Mouse (Mus musculus): ENCODE results near the gene Fgfr2. TPM values are rescaled to one million over a fixed set of nuclear protein-coding genes. Genes with fewer than 3 reads are reported as not detected.
"Not testable (repeated sequence)": the region's sequence is repeated elsewhere in the genome, so short reads cannot be mapped to it uniquely, and the experiment has no call there.

Fgfr2 gene
- polyA plus RNA-seq, 1 experiment, result 59.9 TPM

- TF ChIP-seq POLR2A (IDR thresholded peaks at IDR 0.05; ENCODE audit: low read depth, low read length) (no peak), CTCF (IDR thresholded peaks at IDR 0.05; ENCODE audit: borderline replicate concordance, insufficient read depth, low read length) (peak; percentile 88)
- Histone ChIP-seq H3K27ac (ENCODE audit: insufficient read depth, low read length) (no peak overlapping the region), H3K4me3 (ENCODE audit: insufficient read depth, low read length) (no peak overlapping the region), H3K4me1 (ENCODE audit: control insufficient read depth, insufficient read depth, low read length) (no peaks in the 10 kb centered on the region)
These were observed 2589.6 kb downstream of the Fgfr2 start for GRCm38 (mm10) chr7:130533316-130534260.

- H3K4me3 ChIP-seq (ENCODE audit: insufficient read depth, low read length); H3K27ac ChIP-seq (ENCODE audit: insufficient read depth, low read length); H3K4me1 ChIP-seq (ENCODE audit: control insufficient read depth, insufficient read depth, low read length): not testable (repeated sequence)
These were observed 2592.0 kb downstream of the Fgfr2 start for GRCm38 (mm10) chr7:130531138-130531537.

GRCm38 (mm10) chr7:130527306-130527705 is 2595.8 kb downstream of the Fgfr2 start:
- H3K27ac ChIP-seq (ENCODE audit: insufficient read depth, low read length), result no peak overlapping the region
- TF ChIP-seq CTCF (IDR thresholded peaks at IDR 0.05; ENCODE audit: borderline replicate concordance, insufficient read depth, low read length) (no peak), POLR2A (IDR thresholded peaks at IDR 0.05; ENCODE audit: low read depth, low read length) (no peak)
- H3K4me1 ChIP-seq (ENCODE audit: control insufficient read depth, insufficient read depth, low read length), result no peaks in the 10 kb centered on the region
- H3K4me3 ChIP-seq (ENCODE audit: insufficient read depth, low read length), result no peak overlapping the region

GRCm38 (mm10) chr7:130523451-130523850 is 2599.7 kb downstream of the Fgfr2 start:
- Histone ChIP-seq H3K27ac (ENCODE audit: insufficient read depth, low read length) (no peak overlapping the region), H3K4me3 (ENCODE audit: insufficient read depth, low read length) (no peak overlapping the region), H3K4me1 (ENCODE audit: control insufficient read depth, insufficient read depth, low read length) (0 out of 2 replicates have a peak, but pooled peaks cover 2% of the 10 kb centered on the region)
- TF ChIP-seq POLR2A (IDR thresholded peaks at IDR 0.05; ENCODE audit: low read depth, low read length) (no peak), CTCF (IDR thresholded peaks at IDR 0.05; ENCODE audit: borderline replicate concordance, insufficient read depth, low read length) (no peak)

GRCm38 (mm10) chr7:130520812-130521422 is 2602.2 kb downstream of the Fgfr2 start:
- TF ChIP-seq CTCF (IDR thresholded peaks at IDR 0.05; ENCODE audit: borderline replicate concordance, insufficient read depth, low read length) (no peak), POLR2A (IDR thresholded peaks at IDR 0.05; ENCODE audit: low read depth, low read length) (no peak)
- no peak overlapping the region for H3K4me3 ChIP-seq (ENCODE audit: insufficient read depth, low read length)
- H3K4me1 ChIP-seq (ENCODE audit: control insufficient read depth, insufficient read depth, low read length), result peaks cover 4% of the 10 kb centered on the region
- no peak overlapping the region for H3K27ac ChIP-seq (ENCODE audit: insufficient read depth, low read length)

GRCm38 (mm10) chr7:130520049-130520425 is 2603.1 kb downstream of the Fgfr2 start, which contains the start of gene Ate1:
Gene Ate1, minus strand, starts transcription at chr7:130520369.
- Histone ChIP-seq H3K27ac (ENCODE audit: insufficient read depth, low read length) (peak within 1 kb of the TSS; percentile 87), H3K4me1 (ENCODE audit: control insufficient read depth, insufficient read depth, low read length) (peaks cover 4% of the 10 kb centered on the region), H3K4me3 (ENCODE audit: insufficient read depth, low read length) (peak within 1 kb of the TSS; percentile 78)
- no peak for TF ChIP-seq POLR2A (IDR thresholded peaks at IDR 0.05; ENCODE audit: low read depth, low read length)
- TF ChIP-seq CTCF (IDR thresholded peaks at IDR 0.05; ENCODE audit: borderline replicate concordance, insufficient read depth, low read length), result no peak

GRCm38 (mm10) chr7:130519096-130520048 is 2603.8 kb downstream of the Fgfr2 start:
- H3K4me1 ChIP-seq (ENCODE audit: control insufficient read depth, insufficient read depth, low read length), result peaks cover 4% of the 10 kb centered on the region
- H3K4me3 ChIP-seq (ENCODE audit: insufficient read depth, low read length), result peak overlapping the region; percentile 78

GRCm38 (mm10) chr7:130518213-130519095 is 2604.7 kb downstream of the Fgfr2 start:
- Histone ChIP-seq H3K27ac (ENCODE audit: insufficient read depth, low read length) (no peak overlapping the region; the same call in 1 of the 2 replicates), H3K4me3 (ENCODE audit: insufficient read depth, low read length) (peak overlapping the region; percentile 78), H3K4me1 (ENCODE audit: control insufficient read depth, insufficient read depth, low read length) (peaks cover 4% of the 10 kb centered on the region)
- TF ChIP-seq CTCF (IDR thresholded peaks at IDR 0.05; ENCODE audit: borderline replicate concordance, insufficient read depth, low read length) (no peak), POLR2A (IDR thresholded peaks at IDR 0.05; ENCODE audit: low read depth, low read length) (no peak)

More at GRCm38 (mm10) chr7:130519096-130520048, 2603.8 kb downstream of the Fgfr2 start:
- peak overlapping the region; percentile 87 for H3K27ac ChIP-seq (ENCODE audit: insufficient read depth, low read length)
- TF ChIP-seq POLR2A (IDR thresholded peaks at IDR 0.05; ENCODE audit: low read depth, low read length) (peak; percentile 75), CTCF (IDR thresholded peaks at IDR 0.05; ENCODE audit: borderline replicate concordance, insufficient read depth, low read length) (no peak)
